26 mouse cellular contexts compared by ENCODE assay signal in genomic region chr11:86517229-86517628, GRCm38 (mm10). TPM values are rescaled to one million over a fixed set of nuclear protein-coding genes. Genes with fewer than 3 reads are reported as not detected.
DNase-seq lines count a peak whose midpoint lies in the region; ATAC-seq and TF ChIP-seq lines count a peak whose summit lies in the region.
"Had no signal": no experiment of that assay in that cellular context is flagged by ENCODE, and none has a peak within 500 bp of the region (broad histone marks: within the 10 kb centered on the region; RNA-seq: fewer than 3 reads in every experiment).

No protein-coding gene starts in this region.

- H3K27ac ChIP-seq in embryonic facial prominence, embryonic 14.5 days (replicated peaks; ENCODE audit: low read depth, low read length), result no peak overlapping the region
- H3K27ac ChIP-seq in embryonic facial prominence, embryonic 10.5 days (replicated peaks), result no peak overlapping the region
- H3K27ac ChIP-seq: embryonic facial prominence, embryonic 12.5 days; embryonic facial prominence, embryonic 15.5 days; forebrain, embryonic 10.5 days; forebrain, embryonic 12.5 days had no signal

- no peaks in the 10 kb centered on the region for H3K27me3 ChIP-seq in embryonic facial prominence, embryonic 14.5 days (replicated peaks; ENCODE audit: control insufficient read depth, insufficient read depth, low read length)
- no peaks in the 10 kb centered on the region for H3K27me3 ChIP-seq in embryonic facial prominence, embryonic 10.5 days (replicated peaks; ENCODE audit: low read depth, poor library complexity, severe bottlenecking)
- H3K27me3 ChIP-seq in Patski, result no peaks in the 10 kb centered on the region
- H3K27me3 ChIP-seq: CH12.LX; embryonic facial prominence, embryonic 12.5 days; embryonic facial prominence, embryonic 15.5 days; forebrain, embryonic 12.5 days had no signal

- no peak for TF ChIP-seq CTCF in Patski (IDR thresholded peaks at IDR 0.05)

- no peaks in the 10 kb centered on the region for H3K4me1 ChIP-seq in embryonic facial prominence, embryonic 14.5 days (ENCODE audit: control insufficient read depth, insufficient read depth, low read length)
- no peaks in the 10 kb centered on the region for H3K4me1 ChIP-seq in embryonic facial prominence, embryonic 10.5 days
- H3K4me1 ChIP-seq: embryonic facial prominence, embryonic 12.5 days; embryonic facial prominence, embryonic 15.5 days; forebrain, embryonic 10.5 days; forebrain, embryonic 12.5 days had no signal

- CTCF ChIA-PET in Patski (lab: Charles Lee), result no interaction called here

- POLR2A ChIA-PET in Patski (lab: Charles Lee), result no interaction called here

- no peak overlapping the region for H3K4me3 ChIP-seq in embryonic facial prominence, embryonic 14.5 days (ENCODE audit: low read depth, low read length)
- no peak overlapping the region for H3K4me3 ChIP-seq in embryonic facial prominence, embryonic 10.5 days
- H3K4me3 ChIP-seq: embryonic facial prominence, embryonic 12.5 days; embryonic facial prominence, embryonic 15.5 days; forebrain, embryonic 10.5 days; forebrain, embryonic 12.5 days had no signal

- ATAC-seq in embryonic facial prominence, embryonic 14.5 days (ENCODE audit: low read depth), result no peak
- no peak for ATAC-seq in Patski
- no peak for ATAC-seq in megakaryocyte progenitor cell, adult 5-6 weeks (replicated peaks; ENCODE audit: poor library complexity)
- ATAC-seq: CD4-positive, CD25-positive, alpha-beta regulatory T cell, adult 4 months; forebrain, embryonic 14.5 days; forebrain, embryonic 16.5 days had no signal

- WGBS in embryonic facial prominence, embryonic 14.5 days, result 85% methylated on average over 3 of the region's 3 CpGs
- 81% methylated on average over 3 of the region's 3 CpGs for WGBS in embryonic facial prominence, embryonic 10.5 days

- no peak overlapping the region for H3K9ac ChIP-seq in embryonic facial prominence, embryonic 14.5 days (ENCODE audit: low read depth, low read length)
- H3K9ac ChIP-seq: embryonic facial prominence, embryonic 12.5 days; embryonic facial prominence, embryonic 15.5 days; forebrain, embryonic 12.5 days had no signal

- H3K4me2 ChIP-seq in embryonic facial prominence, embryonic 14.5 days (ENCODE audit: low read depth, low read length), result no peak overlapping the region
- H3K4me2 ChIP-seq: embryonic facial prominence, embryonic 12.5 days; embryonic facial prominence, embryonic 15.5 days; forebrain, embryonic 12.5 days had no signal

- DNase-seq in embryonic facial prominence, embryonic 14.5 days (ENCODE audit: low spot score), result peak; percentile 36
- no peak for DNase-seq in embryonic facial prominence, embryonic 10.5 days (ENCODE audit: low spot score)
- DNase-seq in Patski (ENCODE audit: low read depth, low spot score), result peak; percentile 53
- peak; percentile 6 for DNase-seq in fibroblast of lung, adult 2 months (ENCODE audit: low read depth)
- no peak for DNase-seq in ovary, postnatal 36 days (ENCODE audit: low spot score)
- no peak for DNase-seq in heart, adult 11 months
- DNase-seq: adrenal gland, adult 2 months; adrenal gland, postnatal 10 days; adrenal gland, postnatal 25 days; cerebellum, adult 11 months; cerebellum, adult 18-20 months; cerebellum, adult 8-10 months; cerebellum, adult 9-11 months; cerebellum, postnatal 14 days; cerebellum, postnatal 36 days; embryo, embryonic 11 days had no signal

- in situ Hi-C loops in Patski (cut with MboI; ENCODE audit: low pct_unique_long_range_greater_than_20kb), result no loop called here

- peaks cover 82% of the 10 kb centered on the region for H3K36me3 ChIP-seq in embryonic facial prominence, embryonic 14.5 days (ENCODE audit: control insufficient read depth, insufficient read depth, low read length)
- H3K36me3 ChIP-seq in embryonic facial prominence, embryonic 10.5 days (replicated peaks), result peaks cover 95% of the 10 kb centered on the region

- no peaks in the 10 kb centered on the region for H3K9me3 ChIP-seq in embryonic facial prominence, embryonic 14.5 days (ENCODE audit: control insufficient read depth, low read length)
- H3K9me3 ChIP-seq in embryonic facial prominence, embryonic 10.5 days, result no peaks in the 10 kb centered on the region
- H3K9me3 ChIP-seq: embryonic facial prominence, embryonic 12.5 days; embryonic facial prominence, embryonic 15.5 days; forebrain, embryonic 10.5 days; forebrain, embryonic 12.5 days; G1E had no signal

RNA-seq across cellular contexts. Expression of gene Rps6kb1, which starts 27.4 kb away (rescaled TPM):
- polyA plus RNA-seq in embryonic facial prominence, embryonic 14.5 days (2014; fragmentation: Nextera tagmentation; extraction: Ambion mirVana), result 60.5 and 66.1 TPM in 2 replicates
- 63.0 and 66.9 TPM in 2 replicates for polyA plus RNA-seq in embryonic facial prominence, embryonic 10.5 days (2016; fragmentation: Nextera tagmentation; extraction: Ambion mirVana)
- 39.2 TPM for polyA plus RNA-seq in Patski (2021)
- 44.3 and 53.2 TPM in 2 replicates for total RNA-seq in megakaryocyte progenitor cell, adult 5-6 weeks (2015)
- total RNA-seq in megakaryocyte progenitor cell, adult 5-6 weeks (2017), result 34.1 and 48.6 TPM in 2 replicates

RNA-seq across cellular contexts. Expression of gene Tubd1, which starts 27.6 kb away (rescaled TPM):
- 10.8 and 12.7 TPM in 2 replicates for polyA plus RNA-seq in embryonic facial prominence, embryonic 14.5 days (2014; fragmentation: Nextera tagmentation; extraction: Ambion mirVana)
- polyA plus RNA-seq in embryonic facial prominence, embryonic 10.5 days (2016; fragmentation: Nextera tagmentation; extraction: Ambion mirVana), result 13.2 and 14.8 TPM in 2 replicates
- polyA plus RNA-seq in Patski (2021), result 10.9 TPM
- total RNA-seq in megakaryocyte progenitor cell, adult 5-6 weeks (2015), result 7.0 and 15.0 TPM in 2 replicates
- 9.4 and 11.5 TPM in 2 replicates for total RNA-seq in megakaryocyte progenitor cell, adult 5-6 weeks (2017)

RNA-seq across cellular contexts. Expression of gene Rnft1, which starts 32.8 kb away (rescaled TPM):
- polyA plus RNA-seq in embryonic facial prominence, embryonic 14.5 days (2014; fragmentation: Nextera tagmentation; extraction: Ambion mirVana), result 53.5 and 53.6 TPM in 2 replicates
- 23.2 and 27.0 TPM in 2 replicates for polyA plus RNA-seq in embryonic facial prominence, embryonic 10.5 days (2016; fragmentation: Nextera tagmentation; extraction: Ambion mirVana)
- polyA plus RNA-seq in Patski (2021), result 34.3 TPM
- 13.6 and 16.9 TPM in 2 replicates for total RNA-seq in megakaryocyte progenitor cell, adult 5-6 weeks (2015)
- total RNA-seq in megakaryocyte progenitor cell, adult 5-6 weeks (2017), result 14.7 and 17.2 TPM in 2 replicates

Comparison
In these comparisons a context has a peak if more than half of its experiments do, and no peak if none do; other contexts are left out.
1. DNase-seq: peak in embryonic facial prominence, embryonic 14.5 days (single experiment), Patski (single experiment) and fibroblast of lung, adult 2 months (single experiment); none in embryonic facial prominence, embryonic 10.5 days (single experiment), ovary, postnatal 36 days (single experiment) and heart, adult 11 months (single experiment).